Mouse (Mus musculus) thymus, adult 2 months (tissue): ENCODE data around the gene E2f6. TPM values are rescaled to one million over a fixed set of nuclear protein-coding genes. Genes with fewer than 3 reads are reported as not detected.

Source experiments
- DNase-seq: peaks from one replicate; pipeline ENCODE4 v3.0.0; 2021
- H3K27ac ChIP-seq: fragments of 200-500 bp; 2 replicates; pipeline ENCODE4 v1.5.1; 2012; ENCODE audit warnings: low read length, control low read depth; ENCODE audit not compliant: control insufficient read depth, insufficient read depth
- H3K27me3 ChIP-seq: fragments of 200-500 bp; 2 replicates; pipeline ENCODE4 v1.6.1; 2012; ENCODE audit warnings: mild to moderate bottlenecking, low read length, moderate library complexity, mixed read lengths; ENCODE audit not compliant: control insufficient read depth, insufficient read depth
- H3K36me3 ChIP-seq: fragments of 200-500 bp; 2 replicates; pipeline ENCODE4 v1.6.1; 2012; ENCODE audit warnings: mild to moderate bottlenecking, low read length, moderate library complexity; ENCODE audit not compliant: control insufficient read depth, insufficient read depth
- H3K4me1 ChIP-seq: fragments of 200-500 bp; replicated peaks from 2 replicates; pipeline ENCODE4 v1.6.1; 2012; ENCODE audit warnings: low read length; ENCODE audit not compliant: control insufficient read depth, insufficient read depth
- H3K4me3 ChIP-seq: fragments of 200-500 bp; 2 replicates; pipeline ENCODE4 v1.5.1; 2012; ENCODE audit warnings: mild to moderate bottlenecking, low read length, control low read depth, moderate library complexity; ENCODE audit not compliant: control insufficient read depth, insufficient read depth
- CTCF ChIP-seq: fragments of 200-500 bp; IDR thresholded peaks from 2 replicates; pipeline ENCODE4 v1.5.1; 2012; ENCODE audit warnings: mild to moderate bottlenecking, control low read depth, low read length, moderate library complexity, borderline replicate concordance; ENCODE audit not compliant: control insufficient read depth, poor library complexity, insufficient read depth; ENCODE audit errors: extremely low read depth
- POLR2A ChIP-seq: fragments of 200-500 bp; IDR thresholded peaks from 2 replicates; pipeline ENCODE4 v1.6.1; 2012; ENCODE audit warnings: mild to moderate bottlenecking, low read length, control low read depth, moderate library complexity; ENCODE audit not compliant: control insufficient read depth, poor library complexity, insufficient read depth; ENCODE audit errors: extremely low read depth
- WGBS: fragments of 180-500 bp; shearing (Covaris S2); methylation state at CpG from one replicate; pipeline ENCODE4 v1.1.7; 2018; 5-methylcytosine and 5-hydroxymethylcytosine counted together
- polyA plus RNA-seq: library from polyadenylated mRNA; depleted of rRNA; stranded (reverse); fragments of >200 nt; gene quantifications from 2 replicates; pipeline ENCODE4 v1.2.3, GENCODE M21; 2012

The E2f6 gene
- polyA plus RNA-seq, 1 experiment = 19.9 TPM

GRCm38 (mm10) chr12:16855632-16856305, 45.0 kb downstream of the E2f6 start:
- WGBS = 83% methylated on average over 6 of the region's 6 CpGs
- no peak for TF ChIP-seq POLR2A
- TF ChIP-seq CTCF = no peak
- no peak for DNase-seq

DNA sequence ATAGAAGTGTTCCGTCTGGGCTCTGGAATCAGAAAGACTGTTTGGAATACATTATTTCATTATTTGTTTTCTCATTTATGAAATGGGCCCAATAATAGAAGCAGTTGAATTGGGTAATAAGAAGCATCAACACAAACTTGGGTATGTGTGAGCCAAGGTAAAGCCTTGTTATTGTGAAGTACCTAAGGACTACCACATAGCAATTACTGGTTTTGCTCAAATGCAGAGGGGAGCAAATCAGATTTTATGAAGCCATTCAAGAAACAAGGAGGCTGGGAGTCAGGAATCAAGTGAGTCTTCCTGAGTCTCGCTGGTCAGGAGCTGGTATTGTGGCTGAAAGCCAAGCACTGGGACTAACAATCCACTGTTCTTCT, 45.5 kb downstream of the E2f6 start:
- no peak for DNase-seq
- TF ChIP-seq CTCF = no peak
- TF ChIP-seq POLR2A = no peak
- H3K27ac ChIP-seq = no peak overlapping the region
- 83% methylated on average over 2 of the region's 2 CpGs for WGBS
- H3K36me3 ChIP-seq = no peaks in the 10 kb centered on the region
- no peak overlapping the region for H3K4me3 ChIP-seq
- H3K27me3 ChIP-seq = no peaks in the 10 kb centered on the region
- no peaks in the 10 kb centered on the region; the same call in 1 of the 2 replicates for H3K4me1 ChIP-seq

More at GRCm38 (mm10) chr12:16855632-16856305, 45.0 kb downstream of the E2f6 start:
- no peak overlapping the region for H3K27ac ChIP-seq
- no peaks in the 10 kb centered on the region for H3K27me3 ChIP-seq
- H3K4me3 ChIP-seq = no peak overlapping the region
- no peaks in the 10 kb centered on the region for H3K36me3 ChIP-seq
- no peaks in the 10 kb centered on the region; the same call in 1 of the 2 replicates for H3K4me1 ChIP-seq

DNA sequence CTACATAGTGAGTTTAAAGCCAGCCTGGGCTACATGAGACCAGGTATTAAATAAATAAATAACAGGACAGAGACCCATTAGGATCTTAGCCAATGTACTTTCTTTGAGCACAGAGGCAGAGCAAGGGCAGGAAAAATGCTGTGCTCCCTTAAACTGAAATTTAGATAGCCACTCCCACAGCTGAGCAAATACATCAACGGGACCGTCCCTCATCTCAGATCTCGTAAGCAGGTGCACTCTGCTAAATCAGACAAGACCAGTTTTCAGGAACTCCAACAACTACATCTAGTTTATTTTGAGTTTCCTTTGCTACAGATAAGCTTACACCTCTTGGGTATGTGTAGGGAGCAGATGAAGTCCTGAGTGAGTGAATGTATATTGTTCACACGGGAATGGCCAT, 47.3 kb downstream of the E2f6 start:
- no peaks in the 10 kb centered on the region for H3K36me3 ChIP-seq
- no peak overlapping the region for H3K4me3 ChIP-seq
- WGBS = 51% methylated on average over 4 of the region's 4 CpGs
- DNase-seq = no peak
- no peaks in the 10 kb centered on the region for H3K27me3 ChIP-seq
- H3K27ac ChIP-seq = no peak overlapping the region
- TF ChIP-seq POLR2A (no peak), CTCF (no peak)
- no peaks in the 10 kb centered on the region; the same call in 1 of the 2 replicates for H3K4me1 ChIP-seq

DNA sequence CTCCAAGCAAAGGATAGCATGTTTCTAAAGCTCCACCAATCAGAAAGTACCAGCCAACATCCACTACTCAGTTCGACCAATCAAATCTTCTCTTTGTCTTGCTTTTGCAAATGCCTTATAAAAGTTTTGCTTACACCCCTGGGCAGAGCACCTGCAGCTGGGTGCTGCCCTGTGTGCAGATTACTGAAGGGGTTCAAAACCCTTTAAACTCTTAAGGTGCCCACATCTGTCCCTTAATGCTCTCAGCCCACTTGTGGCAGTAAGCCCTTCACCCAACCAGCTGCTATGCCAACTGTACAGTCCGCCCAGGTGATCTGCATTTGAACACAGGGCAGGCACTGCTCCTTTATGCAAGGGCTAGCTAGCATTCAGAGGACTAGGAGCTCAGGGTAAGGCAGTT, 49.0 kb downstream of the E2f6 start:
- Histone ChIP-seq H3K27ac (no peak overlapping the region), H3K4me3 (no peak overlapping the region), H3K36me3 (no peaks in the 10 kb centered on the region), H3K27me3 (no peaks in the 10 kb centered on the region), H3K4me1 (no peaks in the 10 kb centered on the region; the same call in 1 of the 2 replicates)
- no peak for DNase-seq
- TF ChIP-seq POLR2A (no peak), CTCF (no peak)
- 84% methylated on average over 2 of the region's 2 CpGs for WGBS

DNA sequence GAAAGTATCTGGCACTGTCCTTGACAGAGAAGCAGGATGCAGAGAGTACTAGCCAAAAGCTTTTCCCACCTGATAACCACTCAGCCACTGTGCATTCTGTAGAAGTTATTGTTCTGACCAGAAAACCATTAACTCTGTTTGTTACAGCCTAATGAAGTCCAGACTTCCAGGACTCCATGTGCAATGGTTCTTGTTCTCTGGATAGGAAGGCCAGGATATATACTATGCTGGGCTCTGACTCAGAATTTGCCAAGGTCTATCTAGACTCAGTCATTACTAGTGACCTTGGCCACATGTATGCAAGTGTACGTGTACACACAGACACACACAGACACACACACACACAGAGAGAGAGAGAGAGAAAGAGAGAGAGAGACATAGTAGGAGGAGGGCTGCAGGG, 49.8 kb downstream of the E2f6 start:
- no peaks in the 10 kb centered on the region; the same call in 1 of the 2 replicates for H3K4me1 ChIP-seq
- no peak overlapping the region for H3K27ac ChIP-seq
- H3K36me3 ChIP-seq = no peaks in the 10 kb centered on the region
- no peak overlapping the region for H3K4me3 ChIP-seq
- no peak for DNase-seq
- TF ChIP-seq POLR2A (no peak), CTCF (no peak)
- no peaks in the 10 kb centered on the region for H3K27me3 ChIP-seq
- WGBS = 81% methylated on average over 1 of the region's 1 CpGs

DNA sequence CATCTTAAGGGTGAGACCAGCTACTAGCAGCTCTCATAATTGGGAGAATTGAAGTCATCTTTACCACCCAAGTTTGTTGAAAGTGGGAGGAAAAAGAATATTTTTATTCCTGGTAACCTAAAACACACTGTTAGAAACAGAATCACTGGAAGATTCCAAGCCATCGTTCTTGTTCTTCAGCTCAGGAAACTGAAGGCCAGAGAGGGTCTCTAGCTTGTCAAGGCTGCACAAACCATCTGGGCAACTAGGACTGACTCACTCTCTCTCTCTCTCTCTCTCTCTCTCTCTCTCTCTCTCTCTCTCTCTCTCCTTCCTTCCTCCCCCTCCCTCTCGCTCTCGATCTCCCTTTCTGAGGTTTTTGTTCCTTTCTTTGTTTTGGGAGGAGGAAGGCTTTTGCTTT, 50.2 kb downstream of the E2f6 start:
- no peaks in the 10 kb centered on the region for H3K36me3 ChIP-seq
- TF ChIP-seq CTCF (no peak), POLR2A (no peak)
- WGBS = 33% methylated on average over 3 of the region's 3 CpGs

More for the DNA sequence above, 50.2 kb downstream of the E2f6 start:
- H3K4me1 ChIP-seq = no peaks in the 10 kb centered on the region; the same call in 1 of the 2 replicates
- no peak for DNase-seq
- H3K27me3 ChIP-seq = no peaks in the 10 kb centered on the region
- H3K27ac ChIP-seq = no peak overlapping the region
- no peak overlapping the region for H3K4me3 ChIP-seq
